Mouse (Mus musculus): Measurements from ENCODE around the gene Kif5a. TPM values are rescaled to one million over a fixed set of nuclear protein-coding genes. Genes with fewer than 3 reads are reported as not detected.
"Not testable (repeated sequence)": the region's sequence is repeated elsewhere in the genome, so short reads cannot be mapped to it uniquely, and the experiment has no call there.

The Kif5a gene
- polyA plus RNA-seq, 1 experiment from 2014 or later = 106 TPM

DNA sequence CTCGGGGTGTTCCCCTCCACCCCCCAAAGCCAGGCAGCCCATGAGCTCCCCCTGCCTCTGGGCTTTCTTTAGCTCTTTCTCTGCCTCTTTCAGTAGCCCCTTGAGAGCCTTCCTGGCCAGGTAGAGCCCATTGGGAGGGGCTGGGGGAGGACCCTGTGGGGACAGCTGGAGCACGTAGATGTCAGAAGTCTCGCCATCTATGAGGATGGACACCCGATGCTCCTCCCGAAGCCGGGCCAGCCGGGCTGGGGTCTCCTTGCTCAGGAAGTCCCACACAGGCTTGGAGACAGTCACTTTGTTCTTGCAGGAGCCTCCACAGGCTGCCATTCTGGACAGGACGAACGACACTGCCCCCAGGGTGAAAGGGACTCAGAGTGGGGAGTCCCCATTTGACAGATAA is 70.1 kb downstream of the Kif5a start:
- H3K36me3 ChIP-seq (ENCODE audit: control insufficient read depth, insufficient read depth) = peaks cover 2% of the 10 kb centered on the region; the same call in 1 of the 2 replicates
- no peak for ATAC-seq
- no peak overlapping the region for H3K4me3 ChIP-seq (replicated peaks; ENCODE audit: low read length)
- no peak overlapping the region for H3K27ac ChIP-seq (ENCODE audit: low read length)
- 89% methylated on average over 8 of the region's 9 CpGs for WGBS
- H3K4me1 ChIP-seq (replicated peaks; ENCODE audit: control insufficient read depth, insufficient read depth, low read length) = peaks cover 36% of the 10 kb centered on the region
- H3K9ac ChIP-seq (replicated peaks; ENCODE audit: low read depth, low read length) = no peak overlapping the region
- no peak overlapping the region for H3K4me2 ChIP-seq (ENCODE audit: low read length)
- no peaks in the 10 kb centered on the region for H3K27me3 ChIP-seq (replicated peaks; ENCODE audit: control insufficient read depth, insufficient read depth, low read length)
- H3K9me3 ChIP-seq (ENCODE audit: control insufficient read depth, low read length) = no peaks in the 10 kb centered on the region

GRCm38 (mm10) chr10:127192057-127192328 is 71.2 kb downstream of the Kif5a start:
- not testable (repeated sequence) for H3K27ac ChIP-seq (ENCODE audit: low read length); H3K9ac ChIP-seq (replicated peaks; ENCODE audit: low read depth, low read length); ATAC-seq; H3K27me3 ChIP-seq (replicated peaks; ENCODE audit: control insufficient read depth, insufficient read depth, low read length); H3K9me3 ChIP-seq (ENCODE audit: control insufficient read depth, low read length); H3K4me2 ChIP-seq (ENCODE audit: low read length); H3K36me3 ChIP-seq (ENCODE audit: control insufficient read depth, insufficient read depth); H3K4me3 ChIP-seq (replicated peaks; ENCODE audit: low read length)
- H3K4me1 ChIP-seq (replicated peaks; ENCODE audit: control insufficient read depth, insufficient read depth, low read length) = peaks cover 43% of the 10 kb centered on the region
- WGBS = 73% methylated on average over 1 of the region's 1 CpGs

DNA sequence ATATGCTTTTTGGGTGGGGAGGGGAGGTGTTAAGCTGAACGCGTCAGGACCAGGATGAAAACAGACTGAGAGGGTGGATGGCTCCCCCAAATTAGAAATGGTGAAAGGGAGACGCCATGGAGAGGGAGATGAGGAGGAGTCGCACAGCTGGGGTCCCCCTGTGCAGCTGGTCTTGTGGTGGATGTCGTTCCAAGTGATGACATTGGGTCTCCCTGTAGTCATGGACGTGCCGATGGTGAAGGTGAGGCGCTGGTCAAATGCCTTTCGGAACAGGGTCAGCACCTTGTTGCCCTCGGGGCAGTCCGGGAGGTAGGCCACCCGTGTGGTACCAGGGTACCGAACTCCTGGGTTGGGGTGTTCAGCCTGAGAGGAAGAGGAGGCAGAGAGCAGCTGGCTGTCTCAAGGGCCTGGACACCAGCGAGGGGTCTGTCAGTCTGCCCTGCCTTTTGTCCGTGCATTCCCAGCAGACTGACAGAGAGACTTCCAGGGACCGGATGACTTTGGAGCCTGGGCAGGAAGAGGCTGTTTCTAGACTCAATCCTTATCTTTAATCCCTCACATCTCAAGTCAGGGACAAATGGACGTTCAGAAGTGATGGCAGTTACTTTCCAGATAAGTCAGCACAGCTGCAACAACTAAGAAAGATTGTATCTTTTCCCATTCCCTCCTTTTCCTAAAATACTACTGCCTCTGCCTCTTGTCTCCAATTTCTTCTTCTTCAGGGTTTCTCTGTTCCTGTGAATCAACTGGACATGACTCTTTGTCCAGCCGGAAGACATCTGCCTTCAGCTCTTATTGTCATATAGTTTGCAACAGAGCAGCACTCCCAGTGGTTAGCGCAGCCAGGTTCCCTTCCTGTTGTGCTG is 71.7 kb downstream of the Kif5a start:
- no peak for ATAC-seq
- 77% methylated on average over 19 of the region's 19 CpGs for WGBS
- peaks cover 40% of the 10 kb centered on the region for H3K4me1 ChIP-seq (replicated peaks; ENCODE audit: control insufficient read depth, insufficient read depth, low read length)
- no peak overlapping the region for H3K4me3 ChIP-seq (replicated peaks; ENCODE audit: low read length)
- H3K9me3 ChIP-seq (ENCODE audit: control insufficient read depth, low read length) = no peaks in the 10 kb centered on the region
- H3K4me2 ChIP-seq (ENCODE audit: low read length) = no peak overlapping the region
- peaks cover 3% of the 10 kb centered on the region; the same call in 1 of the 2 replicates for H3K36me3 ChIP-seq (ENCODE audit: control insufficient read depth, insufficient read depth)
- H3K9ac ChIP-seq (replicated peaks; ENCODE audit: low read depth, low read length) = no peak overlapping the region
- no peaks in the 10 kb centered on the region for H3K27me3 ChIP-seq (replicated peaks; ENCODE audit: control insufficient read depth, insufficient read depth, low read length)
- H3K27ac ChIP-seq (ENCODE audit: low read length) = no peak overlapping the region

- Histone ChIP-seq H3K9ac (replicated peaks; ENCODE audit: low read depth, low read length) (no peak overlapping the region), H3K4me2 (ENCODE audit: low read length) (no peak overlapping the region; the same call in 1 of the 2 replicates), H3K4me3 (replicated peaks; ENCODE audit: low read length) (no peak overlapping the region), H3K4me1 (replicated peaks; ENCODE audit: control insufficient read depth, insufficient read depth, low read length) (peaks cover 35% of the 10 kb centered on the region), H3K27ac (ENCODE audit: low read length) (no peak overlapping the region), H3K9me3 (ENCODE audit: control insufficient read depth, low read length) (no peaks in the 10 kb centered on the region), H3K36me3 (ENCODE audit: control insufficient read depth, insufficient read depth) (peaks cover 4% of the 10 kb centered on the region; the same call in 1 of the 2 replicates), H3K27me3 (replicated peaks; ENCODE audit: control insufficient read depth, insufficient read depth, low read length) (no peaks in the 10 kb centered on the region)
- ATAC-seq = no peak
- WGBS = 35% methylated on average over 13 of the region's 14 CpGs
These were observed 72.6 kb downstream of the Kif5a start for GRCm38 (mm10) chr10:127190398-127191190.

- no peaks in the 10 kb centered on the region for H3K27me3 ChIP-seq (replicated peaks; ENCODE audit: control insufficient read depth, insufficient read depth, low read length)
- peaks cover 4% of the 10 kb centered on the region; the same call in 1 of the 2 replicates for H3K36me3 ChIP-seq (ENCODE audit: control insufficient read depth, insufficient read depth)
- H3K4me2 ChIP-seq (ENCODE audit: low read length) = peak within 1 kb of the TSS; percentile 92
- peaks cover 33% of the 10 kb centered on the region for H3K4me1 ChIP-seq (replicated peaks; ENCODE audit: control insufficient read depth, insufficient read depth, low read length)
- 3% methylated on average over 35 of the region's 35 CpGs for WGBS
- no peaks in the 10 kb centered on the region for H3K9me3 ChIP-seq (ENCODE audit: control insufficient read depth, low read length)
- peak within 1 kb of the TSS; percentile 82 for H3K4me3 ChIP-seq (replicated peaks; ENCODE audit: low read length)
- H3K9ac ChIP-seq (replicated peaks; ENCODE audit: low read depth, low read length) = peak within 1 kb of the TSS; percentile 93
- peak within 1 kb of the TSS; percentile 88 for H3K27ac ChIP-seq (ENCODE audit: low read length)
- ATAC-seq = no peak
These were observed 73.3 kb downstream of the Kif5a start, which contains the start of gene Arhgef25 for GRCm38 (mm10) chr10:127189651-127190381. Gene Arhgef25 (minus strand): TSS chr10:127190083.

DNA sequence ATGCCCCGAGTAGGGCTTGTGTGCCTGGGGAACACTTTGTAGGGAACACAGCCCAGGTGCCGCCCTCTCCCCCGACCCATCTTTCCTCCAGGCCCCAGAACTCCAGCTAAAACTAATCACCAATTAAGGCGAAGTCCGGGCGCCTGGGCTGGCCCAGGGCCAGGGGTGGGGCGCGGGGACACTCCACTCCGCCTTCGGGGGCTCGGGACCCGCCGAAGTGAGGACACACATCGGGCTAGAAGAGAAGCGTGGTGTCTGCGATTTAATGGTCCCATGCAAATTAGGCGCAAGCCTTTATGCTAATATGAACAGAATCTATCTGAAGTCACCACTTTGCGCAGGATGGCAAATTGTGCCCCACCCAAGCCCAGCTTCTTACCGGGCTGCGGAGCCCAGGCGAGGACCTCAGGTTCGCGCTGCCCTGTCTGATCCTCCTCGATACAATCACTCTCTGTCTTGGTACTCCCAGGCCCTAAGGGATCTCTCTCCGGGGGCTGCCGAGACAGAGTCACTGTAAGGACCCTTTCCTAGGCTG is 74.0 kb downstream of the Kif5a start:
- ATAC-seq = peak; percentile 30

DNA sequence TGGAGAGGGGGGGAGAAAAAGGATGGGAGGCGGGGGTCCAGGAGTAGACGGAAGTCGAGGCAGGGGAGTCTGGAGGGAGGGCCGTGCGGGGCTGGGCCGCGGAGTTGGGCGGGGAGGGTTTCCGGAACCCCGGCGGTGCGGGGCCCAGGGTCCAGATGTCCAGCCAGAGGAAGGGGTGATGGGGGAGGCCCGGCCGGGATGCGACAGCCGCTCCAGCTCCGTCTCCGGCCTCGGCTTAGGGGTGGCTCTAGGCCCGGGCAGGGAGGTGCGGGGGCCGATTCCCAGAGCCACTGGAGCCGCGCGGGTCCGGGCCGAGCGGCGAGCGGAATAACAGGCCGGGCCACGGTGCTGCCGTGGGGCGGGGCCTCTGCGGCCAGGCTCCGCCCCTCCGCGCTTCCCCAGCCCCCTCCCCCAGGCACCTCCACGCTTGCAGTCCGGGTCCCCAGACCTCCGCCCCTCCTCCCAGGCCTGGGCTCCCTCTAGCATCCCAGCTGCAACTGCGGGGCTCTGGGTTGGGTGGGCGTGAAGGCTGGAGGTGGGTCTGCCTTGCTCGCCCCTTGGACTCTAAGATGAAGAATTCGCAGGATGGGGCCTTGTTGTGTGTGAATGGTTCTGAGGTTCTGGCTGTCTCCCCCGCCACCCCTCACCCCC is 74.6 kb downstream of the Kif5a start:
- peak overlapping the region; percentile 93 for H3K9ac ChIP-seq (replicated peaks; ENCODE audit: low read depth, low read length)
- H3K27me3 ChIP-seq (replicated peaks; ENCODE audit: control insufficient read depth, insufficient read depth, low read length) = no peaks in the 10 kb centered on the region
- WGBS = under 1% methylated on average over 42 of the region's 46 CpGs
- peak; percentile 79 for ATAC-seq
- H3K27ac ChIP-seq (ENCODE audit: low read length) = peak overlapping the region; percentile 88
- peak overlapping the region; percentile 82 for H3K4me3 ChIP-seq (replicated peaks; ENCODE audit: low read length)
- H3K4me1 ChIP-seq (replicated peaks; ENCODE audit: control insufficient read depth, insufficient read depth, low read length) = peaks cover 33% of the 10 kb centered on the region
- H3K4me2 ChIP-seq (ENCODE audit: low read length) = peak overlapping the region; percentile 92
- no peaks in the 10 kb centered on the region for H3K9me3 ChIP-seq (ENCODE audit: control insufficient read depth, low read length)
- H3K36me3 ChIP-seq (ENCODE audit: control insufficient read depth, insufficient read depth) = peaks cover 4% of the 10 kb centered on the region; the same call in 1 of the 2 replicates

More for the DNA sequence above, 74.0 kb downstream of the Kif5a start:
- Histone ChIP-seq H3K36me3 (ENCODE audit: control insufficient read depth, insufficient read depth) (peaks cover 4% of the 10 kb centered on the region; the same call in 1 of the 2 replicates), H3K9ac (replicated peaks; ENCODE audit: low read depth, low read length) (peak overlapping the region; percentile 93), H3K4me3 (replicated peaks; ENCODE audit: low read length) (peak overlapping the region; percentile 82), H3K4me2 (ENCODE audit: low read length) (peak overlapping the region; percentile 92), H3K27ac (ENCODE audit: low read length) (peak overlapping the region; percentile 88), H3K9me3 (ENCODE audit: control insufficient read depth, low read length) (no peaks in the 10 kb centered on the region), H3K27me3 (replicated peaks; ENCODE audit: control insufficient read depth, insufficient read depth, low read length) (no peaks in the 10 kb centered on the region), H3K4me1 (replicated peaks; ENCODE audit: control insufficient read depth, insufficient read depth, low read length) (peaks cover 28% of the 10 kb centered on the region)
- under 1% methylated on average over 26 of the region's 26 CpGs for WGBS

DNA sequence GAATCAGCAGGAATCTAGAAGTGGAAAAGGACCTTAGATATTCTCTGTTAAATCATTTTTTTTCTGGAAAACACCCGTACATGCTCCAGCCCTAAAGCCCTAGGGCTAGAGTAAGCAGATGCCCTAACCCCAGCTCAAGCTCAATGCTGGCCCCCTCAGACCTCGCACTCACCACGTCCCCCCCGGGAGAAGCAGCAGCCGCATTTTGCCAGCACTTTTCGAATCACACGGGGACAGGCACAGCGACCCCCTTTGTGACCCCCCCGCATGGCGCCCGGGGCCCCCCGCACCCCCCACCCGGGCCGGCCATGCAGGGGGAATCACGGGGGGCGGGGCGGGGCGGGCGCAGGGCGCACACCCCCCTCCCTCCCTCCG is 75.1 kb downstream of the Kif5a start:
- peak overlapping the region; percentile 93 for H3K9ac ChIP-seq (replicated peaks; ENCODE audit: low read depth, low read length)
- H3K36me3 ChIP-seq (ENCODE audit: control insufficient read depth, insufficient read depth) = peaks cover 4% of the 10 kb centered on the region; the same call in 1 of the 2 replicates
- 2% methylated on average over 20 of the region's 21 CpGs for WGBS
- H3K9me3 ChIP-seq (ENCODE audit: control insufficient read depth, low read length) = no peaks in the 10 kb centered on the region
- no peaks in the 10 kb centered on the region for H3K27me3 ChIP-seq (replicated peaks; ENCODE audit: control insufficient read depth, insufficient read depth, low read length)
- peak overlapping the region; percentile 82 for H3K4me3 ChIP-seq (replicated peaks; ENCODE audit: low read length)
- peak overlapping the region; percentile 88 for H3K27ac ChIP-seq (ENCODE audit: low read length)
- H3K4me1 ChIP-seq (replicated peaks; ENCODE audit: control insufficient read depth, insufficient read depth, low read length) = peaks cover 33% of the 10 kb centered on the region
- no peak for ATAC-seq
- peak overlapping the region; percentile 92 for H3K4me2 ChIP-seq (ENCODE audit: low read length)

All from forebrain, embryonic 16.5 days (tissue).